Mouse (Mus musculus) heart, adult 2 months (tissue): ENCODE results near the gene Tsc1.

Experiments
- CTCF ChIP-seq: fragments of 200-600 bp; IDR thresholded peaks from 2 replicates; pipeline ENCODE4 v1.8.1; 2022; ENCODE audit warnings: antibody characterized with exemption, mild to moderate bottlenecking, moderate library complexity
- POLR2A ChIP-seq: fragments of 200-500 bp; IDR thresholded peaks from 2 replicates; pipeline ENCODE4 v1.6.1; 2011; ENCODE audit warnings: mild to moderate bottlenecking, low read depth, low read length, control low read depth; ENCODE audit not compliant: insufficient read depth

DNA sequence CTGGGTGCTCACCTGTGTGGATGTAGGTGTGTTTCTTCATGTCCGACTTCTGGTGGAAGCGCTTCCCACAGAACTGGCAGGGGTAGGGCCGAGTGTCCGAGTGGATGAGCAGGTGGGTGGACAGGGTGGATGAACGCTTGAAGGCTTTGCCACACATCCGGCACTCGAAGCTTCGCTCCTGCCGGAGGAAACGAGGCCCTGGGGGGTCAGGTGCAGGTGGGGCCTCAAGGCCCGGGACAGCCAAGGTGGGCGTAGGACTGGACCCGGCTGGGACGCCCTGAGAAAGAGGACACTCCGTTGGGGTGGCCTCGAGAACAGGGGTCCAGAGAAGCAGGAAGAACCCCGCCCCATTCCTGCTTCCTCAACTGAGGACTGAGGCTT lies 29.6 kb upstream of the Tsc1 start:
- no peak for TF ChIP-seq CTCF
- no peak for TF ChIP-seq POLR2A
